Mouse (Mus musculus): ENCODE data around the gene Zfp597. TPM values are rescaled to one million over a fixed set of nuclear protein-coding genes. Genes with fewer than 3 reads are reported as not detected.

The Zfp597 gene
- polyA plus RNA-seq (2016; fragmentation: Nextera tagmentation; extraction: Ambion mirVana), result 9.5 and 10.1 TPM in 2 replicates

- peak within 1 kb of the TSS; percentile 86 for H3K4me3 ChIP-seq
- peaks cover 1% of the 10 kb centered on the region; the same call in 1 of the 2 replicates for H3K36me3 ChIP-seq
- ATAC-seq (ENCODE audit: low FRiP score, low read depth), result peak; percentile 99
- H3K4me2 ChIP-seq (replicated peaks), result peak within 1 kb of the TSS; percentile 72
- H3K9me3 ChIP-seq, result no peaks in the 10 kb centered on the region
- peak within 1 kb of the TSS; percentile 75 for H3K27ac ChIP-seq
- no peaks in the 10 kb centered on the region for H3K27me3 ChIP-seq (replicated peaks)
- WGBS, result under 1% methylated on average over 88 of the region's 88 CpGs
- H3K4me1 ChIP-seq, result peaks cover 8% of the 10 kb centered on the region
- H3K9ac ChIP-seq, result peak within 1 kb of the TSS; percentile 87
Observed at GRCm38 (mm10) chr16:3884201-3885064, at the start of gene Zfp597, which contains the start of gene Gm20695. Gene Zfp597 (minus strand): TSS chr16:3884561. Gene Gm20695 (plus strand): TSS chr16:3884648.

DNA sequence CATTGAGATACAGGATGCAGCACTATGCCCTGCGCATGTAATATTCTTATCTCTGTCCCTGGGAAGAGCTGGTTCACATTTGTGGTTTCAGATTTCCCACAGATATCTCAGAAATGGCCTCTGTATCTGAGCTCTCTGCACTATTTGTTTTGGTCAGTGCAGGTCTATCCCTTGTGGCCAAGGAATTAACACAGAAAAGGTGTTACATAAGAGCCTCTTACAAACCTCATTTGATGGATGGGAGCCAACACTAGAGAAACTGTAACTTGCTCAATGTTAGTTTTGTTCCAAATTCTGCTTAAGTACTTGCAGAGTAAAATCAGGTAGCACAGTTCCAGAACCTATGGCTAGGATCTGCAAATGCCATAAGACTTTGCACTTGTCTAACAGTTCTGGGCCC is 49.7 kb upstream of the Zfp597 start:
- Histone ChIP-seq H3K4me1 (no peaks in the 10 kb centered on the region), H3K9me3 (no peaks in the 10 kb centered on the region), H3K4me3 (no peak overlapping the region), H3K9ac (no peak overlapping the region), H3K4me2 (replicated peaks) (no peak overlapping the region), H3K36me3 (peaks cover 66% of the 10 kb centered on the region), H3K27ac (no peak overlapping the region), H3K27me3 (replicated peaks) (no peaks in the 10 kb centered on the region)
- WGBS, result 98% methylated on average over 1 of the region's 1 CpGs
- no peak for ATAC-seq (ENCODE audit: low FRiP score, low read depth)

GRCm38 (mm10) chr16:3933536-3933935 is 49.2 kb upstream of the Zfp597 start:
- peaks cover 65% of the 10 kb centered on the region for H3K36me3 ChIP-seq
- H3K4me1 ChIP-seq, result no peaks in the 10 kb centered on the region
- no peak overlapping the region for H3K4me2 ChIP-seq (replicated peaks)
- no peak overlapping the region for H3K4me3 ChIP-seq
- no peak overlapping the region for H3K27ac ChIP-seq
- no peak for ATAC-seq (ENCODE audit: low FRiP score, low read depth)
- 92% methylated on average over 6 of the region's 6 CpGs for WGBS
- no peak overlapping the region for H3K9ac ChIP-seq
- no peaks in the 10 kb centered on the region for H3K27me3 ChIP-seq (replicated peaks)
- no peaks in the 10 kb centered on the region for H3K9me3 ChIP-seq

DNA sequence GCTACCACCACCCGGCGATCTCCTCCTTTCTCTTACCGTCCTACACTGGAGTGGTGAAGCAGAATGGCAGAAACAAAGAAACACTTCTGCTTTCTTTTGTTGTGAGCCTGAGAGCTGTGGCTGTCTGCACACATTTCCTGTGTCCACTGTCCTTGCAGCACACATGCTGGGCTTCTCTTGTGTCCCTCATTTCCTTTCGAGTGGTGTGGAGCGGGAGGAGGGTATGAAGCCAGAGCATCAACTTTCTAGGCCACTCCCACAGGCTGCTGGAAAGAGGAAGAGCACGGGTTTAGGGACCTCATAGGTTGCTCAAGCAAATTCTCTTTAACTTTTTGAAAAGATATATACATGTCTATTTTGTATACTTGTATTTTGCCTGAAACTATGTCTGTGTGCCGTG is 44.8 kb upstream of the Zfp597 start:
- 87% methylated on average over 7 of the region's 7 CpGs for WGBS
- peaks cover 64% of the 10 kb centered on the region for H3K36me3 ChIP-seq

GRCm38 (mm10) chr16:3928582-3928981 is 44.2 kb upstream of the Zfp597 start:
- ATAC-seq (ENCODE audit: low FRiP score, low read depth), result no peak
- H3K9ac ChIP-seq, result no peak overlapping the region
- H3K4me3 ChIP-seq, result no peak overlapping the region
- no peak overlapping the region for H3K27ac ChIP-seq
- 70% methylated on average over 1 of the region's 1 CpGs for WGBS
- H3K27me3 ChIP-seq (replicated peaks), result no peaks in the 10 kb centered on the region
- no peak overlapping the region for H3K4me2 ChIP-seq (replicated peaks)
- H3K9me3 ChIP-seq, result no peaks in the 10 kb centered on the region
- peaks cover 63% of the 10 kb centered on the region for H3K36me3 ChIP-seq
- H3K4me1 ChIP-seq, result no peaks in the 10 kb centered on the region

More for the DNA sequence above, 44.8 kb upstream of the Zfp597 start:
- no peak overlapping the region for H3K9ac ChIP-seq
- H3K9me3 ChIP-seq, result no peaks in the 10 kb centered on the region
- no peaks in the 10 kb centered on the region for H3K27me3 ChIP-seq (replicated peaks)
- H3K4me2 ChIP-seq (replicated peaks), result no peak overlapping the region
- no peaks in the 10 kb centered on the region for H3K4me1 ChIP-seq
- H3K4me3 ChIP-seq, result no peak overlapping the region
- no peak overlapping the region for H3K27ac ChIP-seq
- ATAC-seq (ENCODE audit: low FRiP score, low read depth), result no peak

DNA sequence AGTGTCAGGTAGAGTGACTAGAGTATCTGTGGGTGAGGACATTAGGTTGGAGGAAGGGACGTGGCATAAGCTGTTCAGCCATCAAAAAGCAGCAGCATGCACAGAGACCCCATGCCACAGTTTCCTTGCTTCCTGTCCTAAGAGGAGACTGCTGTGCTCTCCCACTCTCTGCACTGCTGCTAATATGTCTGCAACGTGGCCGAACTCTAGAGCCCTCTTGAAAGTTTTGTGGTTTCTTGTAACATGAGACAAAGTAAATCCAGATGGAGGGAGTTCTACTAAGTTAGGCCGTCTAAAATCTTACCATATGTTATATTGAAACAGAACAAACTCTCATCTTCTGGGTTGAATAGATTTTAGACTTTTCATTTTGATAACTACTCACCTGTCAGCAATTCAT is 39.6 kb upstream of the Zfp597 start:
- Histone ChIP-seq H3K27ac (no peak overlapping the region), H3K27me3 (replicated peaks) (no peaks in the 10 kb centered on the region), H3K4me3 (no peak overlapping the region), H3K4me1 (no peaks in the 10 kb centered on the region), H3K9ac (no peak overlapping the region), H3K9me3 (no peaks in the 10 kb centered on the region), H3K36me3 (peaks cover 72% of the 10 kb centered on the region), H3K4me2 (replicated peaks) (no peak overlapping the region)
- WGBS, result 73% methylated on average over 4 of the region's 4 CpGs
- ATAC-seq (ENCODE audit: low FRiP score, low read depth), result no peak

GRCm38 (mm10) chr16:3923515-3923914 is 39.2 kb upstream of the Zfp597 start:
- Histone ChIP-seq H3K4me1 (no peaks in the 10 kb centered on the region), H3K4me3 (no peak overlapping the region), H3K36me3 (peaks cover 70% of the 10 kb centered on the region), H3K27me3 (replicated peaks) (no peaks in the 10 kb centered on the region), H3K9me3 (no peaks in the 10 kb centered on the region), H3K9ac (no peak overlapping the region), H3K27ac (no peak overlapping the region), H3K4me2 (replicated peaks) (no peak overlapping the region)
- WGBS, result 95% methylated on average over 3 of the region's 3 CpGs
- no peak for ATAC-seq (ENCODE audit: low FRiP score, low read depth)

DNA sequence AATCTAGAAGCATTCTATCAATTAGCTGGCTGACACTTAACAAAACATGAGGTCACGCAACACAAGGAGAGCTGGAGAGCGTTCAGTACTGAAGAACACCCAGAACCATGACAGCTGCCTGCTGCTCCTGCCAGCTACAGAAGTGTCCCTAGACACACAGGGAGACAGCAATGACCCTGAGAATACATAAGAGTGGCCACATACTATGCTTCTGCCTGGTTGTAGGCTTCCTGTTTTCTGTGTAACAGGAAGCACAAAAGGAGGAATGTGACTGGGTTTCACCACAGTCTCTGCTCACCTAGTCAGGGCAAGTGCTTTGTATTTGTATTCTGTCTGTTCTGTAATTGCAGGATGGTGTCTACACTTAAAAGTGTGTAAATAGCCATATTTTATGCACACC is 36.4 kb upstream of the Zfp597 start:
- ATAC-seq (ENCODE audit: low FRiP score, low read depth), result no peak
- H3K36me3 ChIP-seq, result peaks cover 71% of the 10 kb centered on the region
- no peak overlapping the region for H3K27ac ChIP-seq
- no peaks in the 10 kb centered on the region for H3K27me3 ChIP-seq (replicated peaks)
- no peak overlapping the region for H3K4me2 ChIP-seq (replicated peaks)
- no peak overlapping the region for H3K9ac ChIP-seq
- H3K4me1 ChIP-seq, result no peaks in the 10 kb centered on the region
- H3K9me3 ChIP-seq, result no peaks in the 10 kb centered on the region
- H3K4me3 ChIP-seq, result no peak overlapping the region
- 95% methylated on average over 2 of the region's 2 CpGs for WGBS

DNA sequence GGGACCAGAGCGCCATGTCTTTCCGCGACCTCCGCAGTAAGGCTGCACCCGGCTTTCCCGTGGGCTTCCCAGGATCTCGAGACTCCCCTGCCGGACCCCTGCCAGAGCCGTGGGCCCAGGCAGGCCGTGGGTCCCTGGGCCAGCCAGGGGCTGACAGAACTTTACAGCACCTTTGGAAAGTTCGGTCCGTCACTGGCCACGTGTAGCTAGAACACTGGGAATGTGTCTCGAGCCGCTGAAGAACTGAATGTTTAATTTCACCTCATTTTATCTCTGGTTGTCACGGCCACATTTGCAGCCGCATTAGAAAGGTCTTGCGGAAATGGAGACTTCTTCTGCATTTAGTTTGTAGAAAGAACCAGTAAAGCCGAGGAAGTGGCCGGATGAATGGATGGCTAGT is 24.8 kb upstream of the Zfp597 start:
- peaks cover 7% of the 10 kb centered on the region for H3K4me1 ChIP-seq
- peaks cover 29% of the 10 kb centered on the region for H3K36me3 ChIP-seq
- no peak; the same call in 1 of the 2 replicates for ATAC-seq (ENCODE audit: low FRiP score, low read depth)
- peak overlapping the region; percentile 56 for H3K9ac ChIP-seq
- WGBS, result 10% methylated on average over 20 of the region's 20 CpGs
- peak overlapping the region; percentile 86 for H3K4me2 ChIP-seq (replicated peaks)
- no peaks in the 10 kb centered on the region for H3K27me3 ChIP-seq (replicated peaks)
- no peaks in the 10 kb centered on the region for H3K9me3 ChIP-seq
- H3K27ac ChIP-seq, result no peak overlapping the region
- H3K4me3 ChIP-seq, result peak overlapping the region; percentile 57

- Histone ChIP-seq H3K4me3 (peak within 1 kb of the TSS; percentile 57), H3K27me3 (replicated peaks) (no peaks in the 10 kb centered on the region), H3K4me2 (replicated peaks) (peak within 1 kb of the TSS; percentile 86), H3K4me1 (peaks cover 7% of the 10 kb centered on the region), H3K9me3 (no peaks in the 10 kb centered on the region), H3K27ac (no peak within 1 kb of the TSS), H3K9ac (peak within 1 kb of the TSS; percentile 56), H3K36me3 (peaks cover 31% of the 10 kb centered on the region)
- WGBS, result under 1% methylated on average over 33 of the region's 33 CpGs
- ATAC-seq (ENCODE audit: low FRiP score, low read depth), result peak; percentile 97
Observed at GRCm38 (mm10) chr16:3908537-3909111, 24.3 kb upstream of the Zfp597 start, which contains the start of the genes 1700037C18Rik and Cluap1. Gene 1700037C18Rik (minus strand): TSS chr16:3908689. Gene Cluap1 (plus strand): TSS chr16:3908801.

DNA sequence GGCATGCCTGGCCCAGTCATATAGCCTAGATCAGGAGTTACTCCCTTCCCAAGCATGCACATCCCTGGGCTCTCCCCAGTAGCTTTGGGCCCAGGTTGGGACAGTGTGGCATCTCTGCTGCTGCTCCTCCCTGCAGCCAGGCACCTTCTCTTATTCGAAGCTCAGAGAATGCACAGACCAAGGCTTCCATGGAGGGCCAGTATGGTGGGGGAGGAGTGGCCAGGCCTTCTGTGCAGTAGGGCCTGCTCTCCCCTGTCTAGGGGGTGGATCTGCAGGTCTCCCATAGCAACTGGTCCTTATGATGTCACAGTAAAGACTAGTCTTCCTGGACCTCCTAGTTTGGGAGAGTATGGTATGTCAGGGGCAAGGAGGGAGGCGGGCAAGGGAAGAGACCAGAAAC is 23.1 kb upstream of the Zfp597 start:
- no peak for ATAC-seq (ENCODE audit: low FRiP score, low read depth)
- Histone ChIP-seq H3K4me2 (replicated peaks) (no peak overlapping the region), H3K27me3 (replicated peaks) (no peaks in the 10 kb centered on the region), H3K4me1 (peaks cover 7% of the 10 kb centered on the region), H3K36me3 (peaks cover 29% of the 10 kb centered on the region), H3K9me3 (no peaks in the 10 kb centered on the region), H3K27ac (no peak overlapping the region), H3K9ac (no peak overlapping the region), H3K4me3 (no peak overlapping the region)
- WGBS, result 68% methylated on average over 2 of the region's 2 CpGs

- H3K27ac ChIP-seq, result no peak overlapping the region
- no peak for ATAC-seq (ENCODE audit: low FRiP score, low read depth)
- H3K9me3 ChIP-seq, result no peaks in the 10 kb centered on the region
- no peak overlapping the region for H3K4me2 ChIP-seq (replicated peaks)
- WGBS, result 96% methylated on average over 1 of the region's 1 CpGs
- H3K4me3 ChIP-seq, result no peak overlapping the region
- no peaks in the 10 kb centered on the region for H3K4me1 ChIP-seq
- H3K9ac ChIP-seq, result no peak overlapping the region
- H3K27me3 ChIP-seq (replicated peaks), result no peaks in the 10 kb centered on the region
- peaks cover 52% of the 10 kb centered on the region for H3K36me3 ChIP-seq
Observed at GRCm38 (mm10) chr16:3896553-3896952, 12.2 kb upstream of the Zfp597 start.
